Mouse (Mus musculus) left cerebral cortex, adult 8-10 months (tissue): ENCODE data around the gene Scgb2b19. TPM values are rescaled to one million over a fixed set of nuclear protein-coding genes. Genes with fewer than 3 reads are reported as not detected.
"Not testable (repeated sequence)": the region's sequence is repeated elsewhere in the genome, so short reads cannot be mapped to it uniquely, and the experiment has no call there.

Experiments used
- DNase-seq, 2 experiments: peaks; one replicate each; pipeline ENCODE4 v3.0.0; 2022; ENCODE audit warnings: low spot score in 2 of 2
- total RNA-seq, 4 experiments: library from RNA; stranded (reverse); gene quantifications; 2 replicates each; pipeline ENCODE4 v1.2.4; 2022

Gene Scgb2b19
- total RNA-seq: not detected

- DNase-seq: not testable (repeated sequence)
Measured at GRCm38 (mm10) chr7:33280238-33280637, at the start of gene Scgb2b19. Gene Scgb2b19, minus strand, starts transcription at chr7:33280338.

- DNase-seq: not testable (repeated sequence)
Measured at GRCm38 (mm10) chr7:33286991-33287390, 6.9 kb upstream of the Scgb2b19 start, which contains the start of gene Scgb1b19. Gene Scgb1b19, plus strand, starts transcription at chr7:33287291.

Other genes with a start within 250 kb of the Scgb2b19 start
- gene Scgb2b17, start 223.8 kb downstream of the Scgb2b19 start, total RNA-seq: not detected
- gene Scgb1b17, start 216.9 kb downstream of the Scgb2b19 start, total RNA-seq: not detected
- gene Scgb2b18, start 106.5 kb downstream of the Scgb2b19 start, total RNA-seq: not detected
- gene Scgb1b18, start 94.8 kb downstream of the Scgb2b19 start, total RNA-seq: not detected
- gene Scgb1b19, start 7.0 kb upstream of the Scgb2b19 start, total RNA-seq: not detected
- not detected for gene Scgb2b20, start 86.0 kb upstream of the Scgb2b19 start, total RNA-seq
- not detected for gene Scgb1b20, start 92.9 kb upstream of the Scgb2b19 start, total RNA-seq
- not detected for gene Scgb2b21, start 240.1 kb upstream of the Scgb2b19 start, total RNA-seq